Mouse (Mus musculus): ENCODE results near the gene Plekhf1. TPM values are rescaled to one million over a fixed set of nuclear protein-coding genes. Genes with fewer than 3 reads are reported as not detected.

The Plekhf1 gene
- polyA plus RNA-seq, 1 experiment: 1.6 TPM

GRCm38 (mm10) chr7:38262406-38262805, 34.6 kb upstream of the Plekhf1 start:
- WGBS: 94% methylated on average over 5 of the region's 5 CpGs
- TF ChIP-seq CTCF (IDR thresholded peaks at IDR 0.05; ENCODE audit: extremely low read depth, insufficient read depth, insufficient read length, insufficient replicate concordance): no peak
- no peak for TF ChIP-seq POLR2A (IDR thresholded peaks at IDR 0.05; ENCODE audit: low read depth, low read length)
- H3K27ac ChIP-seq (ENCODE audit: insufficient read depth, low read length): no peak overlapping the region
- no peak overlapping the region for H3K4me3 ChIP-seq (ENCODE audit: extremely low read depth, insufficient read depth, insufficient read length)
- DNase-seq (ENCODE audit: low read depth in 1 of 2, low spot score in 2 of 2): no peak
- H3K27me3 ChIP-seq (ENCODE audit: control insufficient read depth, insufficient read depth, low read length): no peaks in the 10 kb centered on the region
- peaks cover 31% of the 10 kb centered on the region for H3K36me3 ChIP-seq (ENCODE audit: control insufficient read depth, insufficient read depth, low read length)
- H3K4me1 ChIP-seq (ENCODE audit: control insufficient read depth, insufficient read depth, insufficient read length): no peaks in the 10 kb centered on the region

- WGBS: 90% methylated on average over 2 of the region's 2 CpGs
- H3K4me1 ChIP-seq (ENCODE audit: control insufficient read depth, insufficient read depth, insufficient read length): no peaks in the 10 kb centered on the region
- DNase-seq (ENCODE audit: low read depth in 1 of 2, low spot score in 2 of 2): no peak
- H3K27me3 ChIP-seq (ENCODE audit: control insufficient read depth, insufficient read depth, low read length): no peaks in the 10 kb centered on the region
- H3K4me3 ChIP-seq (ENCODE audit: extremely low read depth, insufficient read depth, insufficient read length): no peak overlapping the region
- TF ChIP-seq CTCF (IDR thresholded peaks at IDR 0.05; ENCODE audit: extremely low read depth, insufficient read depth, insufficient read length, insufficient replicate concordance) (no peak), POLR2A (IDR thresholded peaks at IDR 0.05; ENCODE audit: low read depth, low read length) (no peak)
- peaks cover 21% of the 10 kb centered on the region for H3K36me3 ChIP-seq (ENCODE audit: control insufficient read depth, insufficient read depth, low read length)
- H3K27ac ChIP-seq (ENCODE audit: insufficient read depth, low read length): no peak overlapping the region
Measured at GRCm38 (mm10) chr7:38259631-38260030, 31.8 kb upstream of the Plekhf1 start.

- H3K27ac ChIP-seq (ENCODE audit: insufficient read depth, low read length): no peak overlapping the region
- H3K27me3 ChIP-seq (ENCODE audit: control insufficient read depth, insufficient read depth, low read length): no peaks in the 10 kb centered on the region
- no peak for TF ChIP-seq POLR2A (IDR thresholded peaks at IDR 0.05; ENCODE audit: low read depth, low read length)
- no peak for TF ChIP-seq CTCF (IDR thresholded peaks at IDR 0.05; ENCODE audit: extremely low read depth, insufficient read depth, insufficient read length, insufficient replicate concordance)
- H3K4me1 ChIP-seq (ENCODE audit: control insufficient read depth, insufficient read depth, insufficient read length): no peaks in the 10 kb centered on the region
- no peak for DNase-seq (ENCODE audit: low read depth in 1 of 2, low spot score in 2 of 2)
- no peaks in the 10 kb centered on the region for H3K36me3 ChIP-seq (ENCODE audit: control insufficient read depth, insufficient read depth, low read length)
- no peak overlapping the region for H3K4me3 ChIP-seq (ENCODE audit: extremely low read depth, insufficient read depth, insufficient read length)
Measured at GRCm38 (mm10) chr7:38253441-38253840, 25.6 kb upstream of the Plekhf1 start.

DNA sequence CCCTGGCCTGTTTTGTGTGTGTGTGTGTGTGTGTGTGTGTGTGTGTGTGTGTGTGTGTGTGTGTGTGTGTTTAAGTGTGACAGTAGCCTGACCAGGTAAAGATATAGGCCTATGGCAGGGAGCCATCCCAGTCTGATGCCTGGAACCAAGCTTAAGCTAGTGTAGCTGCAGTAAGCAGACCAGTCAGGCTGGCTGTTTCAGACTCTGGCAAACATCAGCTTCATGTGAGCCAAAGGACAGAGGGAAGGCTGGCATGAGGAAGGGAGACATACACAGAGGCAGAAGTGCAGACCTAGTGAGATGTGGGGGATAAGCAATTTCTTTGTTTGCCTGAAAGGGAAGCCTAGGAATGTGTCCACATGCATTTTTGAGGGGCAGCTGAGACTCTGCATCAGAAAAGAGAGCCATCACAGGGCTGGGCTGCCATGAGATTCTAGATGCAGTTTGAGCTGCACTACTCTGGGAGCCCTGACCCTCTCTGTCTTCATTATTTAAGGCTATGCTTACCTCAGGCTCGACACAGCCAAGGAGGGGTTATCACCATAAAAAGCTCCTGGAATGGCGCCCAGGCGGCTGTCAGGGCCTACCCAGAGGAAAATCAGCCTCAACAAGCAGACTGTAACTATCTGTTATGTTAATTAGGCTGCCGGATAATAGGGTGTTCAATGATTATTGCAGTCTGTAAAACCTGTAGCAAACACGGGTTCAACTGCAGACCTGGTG, 23.8 kb upstream of the Plekhf1 start:
- no peaks in the 10 kb centered on the region for H3K4me1 ChIP-seq (ENCODE audit: control insufficient read depth, insufficient read depth, insufficient read length)
- no peaks in the 10 kb centered on the region for H3K36me3 ChIP-seq (ENCODE audit: control insufficient read depth, insufficient read depth, low read length)
- WGBS: 56% methylated on average over 5 of the region's 5 CpGs

GRCm38 (mm10) chr7:38242417-38242816, 14.6 kb upstream of the Plekhf1 start:
- no peak for DNase-seq (ENCODE audit: low read depth in 1 of 2, low spot score in 2 of 2)

More for the DNA sequence above, 23.8 kb upstream of the Plekhf1 start:
- no peak overlapping the region for H3K4me3 ChIP-seq (ENCODE audit: extremely low read depth, insufficient read depth, insufficient read length)
- TF ChIP-seq POLR2A (IDR thresholded peaks at IDR 0.05; ENCODE audit: low read depth, low read length) (no peak), CTCF (IDR thresholded peaks at IDR 0.05; ENCODE audit: extremely low read depth, insufficient read depth, insufficient read length, insufficient replicate concordance) (no peak)
- H3K27ac ChIP-seq (ENCODE audit: insufficient read depth, low read length): no peak overlapping the region
- DNase-seq (ENCODE audit: low read depth in 1 of 2, low spot score in 2 of 2): no peak
- no peaks in the 10 kb centered on the region for H3K27me3 ChIP-seq (ENCODE audit: control insufficient read depth, insufficient read depth, low read length)

GRCm38 (mm10) chr7:38237140-38237539, 9.3 kb upstream of the Plekhf1 start:
- no peaks in the 10 kb centered on the region for H3K4me1 ChIP-seq (ENCODE audit: control insufficient read depth, insufficient read depth, insufficient read length)
- TF ChIP-seq POLR2A (IDR thresholded peaks at IDR 0.05; ENCODE audit: low read depth, low read length) (no peak), CTCF (IDR thresholded peaks at IDR 0.05; ENCODE audit: extremely low read depth, insufficient read depth, insufficient read length, insufficient replicate concordance) (no peak)
- no peaks in the 10 kb centered on the region for H3K36me3 ChIP-seq (ENCODE audit: control insufficient read depth, insufficient read depth, low read length)
- no peak overlapping the region for H3K27ac ChIP-seq (ENCODE audit: insufficient read depth, low read length)
- no peaks in the 10 kb centered on the region for H3K27me3 ChIP-seq (ENCODE audit: control insufficient read depth, insufficient read depth, low read length)
- no peak for DNase-seq (ENCODE audit: low read depth in 1 of 2, low spot score in 2 of 2)
- no peak overlapping the region for H3K4me3 ChIP-seq (ENCODE audit: extremely low read depth, insufficient read depth, insufficient read length)

More at GRCm38 (mm10) chr7:38242417-38242816, 14.6 kb upstream of the Plekhf1 start:
- WGBS: 85% methylated on average over 4 of the region's 4 CpGs
- Histone ChIP-seq H3K4me3 (ENCODE audit: extremely low read depth, insufficient read depth, insufficient read length) (no peak overlapping the region), H3K36me3 (ENCODE audit: control insufficient read depth, insufficient read depth, low read length) (no peaks in the 10 kb centered on the region), H3K27me3 (ENCODE audit: control insufficient read depth, insufficient read depth, low read length) (no peaks in the 10 kb centered on the region), H3K27ac (ENCODE audit: insufficient read depth, low read length) (no peak overlapping the region), H3K4me1 (ENCODE audit: control insufficient read depth, insufficient read depth, insufficient read length) (no peaks in the 10 kb centered on the region)
- no peak for TF ChIP-seq POLR2A (IDR thresholded peaks at IDR 0.05; ENCODE audit: low read depth, low read length)
- TF ChIP-seq CTCF (IDR thresholded peaks at IDR 0.05; ENCODE audit: extremely low read depth, insufficient read depth, insufficient read length, insufficient replicate concordance): no peak

DNA sequence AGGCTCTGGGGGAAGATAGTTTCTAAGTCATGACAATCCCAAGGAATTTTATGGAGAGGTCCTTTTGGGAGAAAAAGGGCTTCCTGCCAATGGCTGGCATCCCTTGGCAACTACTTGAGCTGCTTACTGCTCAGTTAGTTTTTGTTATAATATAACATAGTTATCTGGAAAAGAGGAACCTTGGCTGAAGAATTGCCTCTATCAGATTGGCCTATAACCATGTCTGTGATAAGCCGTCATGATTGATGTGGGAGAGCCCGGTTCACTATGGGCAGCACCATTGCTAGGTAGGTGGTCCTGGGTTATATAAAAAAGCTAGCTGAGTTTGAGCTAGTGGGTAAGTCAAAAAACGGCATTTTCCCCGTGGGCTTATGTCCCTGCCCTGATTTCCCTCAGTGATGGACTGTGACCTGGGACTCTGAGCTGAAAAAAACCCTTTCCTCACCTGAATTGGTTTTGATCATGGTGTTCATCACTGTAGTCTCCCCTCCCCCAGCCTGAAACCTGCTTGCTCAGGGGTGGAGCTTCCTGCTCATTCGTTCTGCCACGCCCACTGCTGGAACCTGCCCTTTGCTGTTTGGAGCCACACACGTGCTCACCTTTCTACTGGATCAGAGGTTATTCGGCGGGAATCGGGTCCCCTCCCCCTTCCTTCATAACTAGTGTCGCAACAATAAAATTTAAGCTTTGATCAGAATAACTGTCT, 8.7 kb upstream of the Plekhf1 start:
- DNase-seq (ENCODE audit: low read depth in 1 of 2, low spot score in 2 of 2): no peak
- 44% methylated on average over 11 of the region's 11 CpGs for WGBS
- Histone ChIP-seq H3K36me3 (ENCODE audit: control insufficient read depth, insufficient read depth, low read length) (no peaks in the 10 kb centered on the region), H3K27ac (ENCODE audit: insufficient read depth, low read length) (no peak overlapping the region), H3K4me3 (ENCODE audit: extremely low read depth, insufficient read depth, insufficient read length) (no peak overlapping the region), H3K4me1 (ENCODE audit: control insufficient read depth, insufficient read depth, insufficient read length) (no peaks in the 10 kb centered on the region), H3K27me3 (ENCODE audit: control insufficient read depth, insufficient read depth, low read length) (no peaks in the 10 kb centered on the region)
- TF ChIP-seq POLR2A (IDR thresholded peaks at IDR 0.05; ENCODE audit: low read depth, low read length): no peak
- no peak for TF ChIP-seq CTCF (IDR thresholded peaks at IDR 0.05; ENCODE audit: extremely low read depth, insufficient read depth, insufficient read length, insufficient replicate concordance)
